Mouse (Mus musculus) liver, postnatal 0 days (tissue): ENCODE measurements around the gene Capzb.

ENCODE experiments used
- CTCF ChIP-seq: sonication (generic); IDR thresholded peaks from 2 replicates; pipeline ENCODE4 v1.5.1; 2016; ENCODE audit warnings: antibody characterized with exemption, low read depth
- EP300 ChIP-seq: IDR thresholded peaks from 2 replicates; pipeline ENCODE4 v1.6.1; 2016; ENCODE audit warnings: antibody characterized with exemption, low read depth, mild to moderate bottlenecking

GRCm38 (mm10) chr4:139156538-139156937 lies 36.2 kb upstream of the Capzb start:
- TF ChIP-seq CTCF (no peak), EP300 (no peak)
